Mouse (Mus musculus): ENCODE results near the gene BC016579. TPM values are rescaled to one million over a fixed set of nuclear protein-coding genes. Genes with fewer than 3 reads are reported as not detected.

The BC016579 gene
- polyA plus RNA-seq, 1 experiment from 2014 or later, result not detected

DNA sequence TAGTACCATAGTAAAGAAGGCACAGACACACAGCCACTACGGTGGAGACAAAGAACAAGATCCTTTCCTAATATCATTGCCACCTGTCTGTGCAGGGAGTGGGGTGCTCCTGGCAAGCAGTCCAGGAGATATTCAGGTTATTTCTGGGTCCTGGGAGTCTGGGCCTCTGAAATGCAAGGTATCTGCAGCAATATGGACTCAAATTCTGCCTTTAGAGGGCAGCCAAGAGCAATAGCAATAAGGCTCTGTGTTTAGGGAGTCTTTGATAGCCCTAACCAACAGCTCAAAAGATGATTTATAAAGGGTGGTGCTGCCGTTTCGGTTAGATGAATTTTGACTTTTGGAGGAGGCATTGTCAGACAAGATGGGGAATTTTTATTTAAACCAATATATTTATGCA is 44.6 kb downstream of the BC016579 start:
- 87% methylated on average over 3 of the region's 3 CpGs for WGBS
- Histone ChIP-seq H3K36me3 (ENCODE audit: control insufficient read depth, insufficient read depth, low read length) (no peaks in the 10 kb centered on the region), H3K4me3 (ENCODE audit: low read depth, low read length) (no peak overlapping the region), H3K27me3 (ENCODE audit: control insufficient read depth, insufficient read depth, low read depth, low read length) (no peaks in the 10 kb centered on the region; the same call in 1 of the 2 replicates), H3K27ac (ENCODE audit: low read length) (no peak overlapping the region), H3K9me3 (replicated peaks; ENCODE audit: control insufficient read depth, low read length, poor library complexity, severe bottlenecking) (no peaks in the 10 kb centered on the region), H3K4me2 (ENCODE audit: low read length) (no peak overlapping the region), H3K9ac (ENCODE audit: low read depth, low read length) (no peak overlapping the region), H3K4me1 (ENCODE audit: control insufficient read depth, insufficient read depth, low read length) (0 out of 2 replicates have a peak, but pooled peaks cover 2% of the 10 kb centered on the region)
- 0 out of 2 replicates have a peak, but pooled peaks have one; percentile 23 for ATAC-seq

DNA sequence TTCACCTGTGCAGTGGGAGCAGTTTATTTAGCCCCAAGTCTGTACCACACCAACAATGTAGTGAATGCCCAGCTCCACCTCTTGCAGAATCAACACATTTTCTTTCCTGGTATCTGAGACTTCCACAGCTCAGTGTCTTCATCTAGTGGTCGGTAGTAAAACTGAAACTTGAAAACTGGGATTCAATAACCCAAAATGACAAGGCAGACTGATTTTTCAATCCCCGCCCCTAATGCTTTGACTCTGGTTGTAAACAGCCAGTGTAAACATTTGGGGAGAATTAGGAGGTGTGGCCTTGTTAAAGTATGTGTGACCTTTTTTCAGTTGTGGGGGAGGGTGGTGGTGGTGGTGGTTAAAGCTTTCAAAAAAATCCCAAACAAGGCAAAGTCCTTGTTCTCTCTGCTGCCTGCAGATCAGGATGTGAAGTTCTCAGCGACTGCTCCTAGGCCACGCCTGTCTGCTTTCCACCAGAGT is 45.4 kb downstream of the BC016579 start:
- no peaks in the 10 kb centered on the region for H3K36me3 ChIP-seq (ENCODE audit: control insufficient read depth, insufficient read depth, low read length)
- H3K27me3 ChIP-seq (ENCODE audit: control insufficient read depth, insufficient read depth, low read depth, low read length), result no peaks in the 10 kb centered on the region; the same call in 1 of the 2 replicates
- 0 out of 2 replicates have a peak, but pooled peaks cover 2% of the 10 kb centered on the region for H3K4me1 ChIP-seq (ENCODE audit: control insufficient read depth, insufficient read depth, low read length)
- no peaks in the 10 kb centered on the region for H3K9me3 ChIP-seq (replicated peaks; ENCODE audit: control insufficient read depth, low read length, poor library complexity, severe bottlenecking)
- H3K9ac ChIP-seq (ENCODE audit: low read depth, low read length), result no peak overlapping the region
- H3K4me2 ChIP-seq (ENCODE audit: low read length), result no peak overlapping the region
- ATAC-seq, result peak; percentile 68
- H3K27ac ChIP-seq (ENCODE audit: low read length), result no peak overlapping the region
- H3K4me3 ChIP-seq (ENCODE audit: low read depth, low read length), result no peak overlapping the region
- 59% methylated on average over 4 of the region's 4 CpGs for WGBS

DNA sequence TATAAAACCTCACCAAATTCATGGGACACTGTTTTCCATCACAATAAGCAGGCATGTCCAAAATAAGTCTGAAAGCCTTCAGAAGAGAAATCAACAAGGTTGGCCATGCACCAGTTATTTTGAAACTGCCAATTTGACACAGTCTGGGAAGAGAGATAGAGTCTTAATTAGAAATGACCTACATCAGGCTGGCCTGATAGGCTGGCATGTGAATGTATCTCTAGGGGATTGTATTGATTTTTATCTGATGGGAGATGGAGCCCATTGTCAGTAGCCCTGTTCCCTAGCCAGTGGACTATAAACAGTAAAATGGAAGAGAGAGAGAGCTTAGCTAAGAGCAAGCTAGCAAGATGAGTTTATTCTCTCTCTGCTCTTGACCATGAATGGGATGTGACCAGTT is 58.4 kb downstream of the BC016579 start:
- Histone ChIP-seq H3K9me3 (replicated peaks; ENCODE audit: control insufficient read depth, low read length, poor library complexity, severe bottlenecking) (no peaks in the 10 kb centered on the region), H3K36me3 (ENCODE audit: control insufficient read depth, insufficient read depth, low read length) (no peaks in the 10 kb centered on the region), H3K4me2 (ENCODE audit: low read length) (no peak overlapping the region), H3K4me3 (ENCODE audit: low read depth, low read length) (no peak overlapping the region), H3K9ac (ENCODE audit: low read depth, low read length) (no peak overlapping the region), H3K4me1 (ENCODE audit: control insufficient read depth, insufficient read depth, low read length) (no peaks in the 10 kb centered on the region; the same call in 1 of the 2 replicates), H3K27me3 (ENCODE audit: control insufficient read depth, insufficient read depth, low read depth, low read length) (no peaks in the 10 kb centered on the region), H3K27ac (ENCODE audit: low read length) (no peak overlapping the region)
- ATAC-seq, result no peak

DNA sequence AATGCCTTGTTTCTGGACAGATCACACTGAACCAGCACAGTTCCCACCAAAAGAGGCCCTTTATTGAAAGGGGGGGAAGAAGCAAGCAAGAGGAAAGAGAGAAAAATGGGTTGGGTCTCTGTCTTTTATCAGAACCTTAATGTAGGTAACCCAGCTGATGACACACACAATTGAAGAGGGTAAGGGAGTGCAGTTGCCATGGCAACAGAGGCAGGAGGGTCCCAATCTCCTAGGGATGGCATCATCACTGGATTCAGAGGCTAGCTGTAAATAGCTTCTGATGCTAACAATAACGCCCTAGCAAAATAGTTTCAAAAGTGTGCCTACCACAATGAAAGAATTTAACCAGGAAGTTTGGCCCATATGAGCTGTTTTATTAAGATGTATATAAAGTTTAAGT is 60.2 kb downstream of the BC016579 start:
- Histone ChIP-seq H3K4me3 (ENCODE audit: low read depth, low read length) (no peak overlapping the region), H3K27ac (ENCODE audit: low read length) (peak overlapping the region; percentile 1; the same call in 1 of the 2 replicates), H3K27me3 (ENCODE audit: control insufficient read depth, insufficient read depth, low read depth, low read length) (no peaks in the 10 kb centered on the region), H3K4me2 (ENCODE audit: low read length) (no peak overlapping the region), H3K9ac (ENCODE audit: low read depth, low read length) (no peak overlapping the region), H3K9me3 (replicated peaks; ENCODE audit: control insufficient read depth, low read length, poor library complexity, severe bottlenecking) (no peaks in the 10 kb centered on the region), H3K36me3 (ENCODE audit: control insufficient read depth, insufficient read depth, low read length) (no peaks in the 10 kb centered on the region), H3K4me1 (ENCODE audit: control insufficient read depth, insufficient read depth, low read length) (no peaks in the 10 kb centered on the region; the same call in 1 of the 2 replicates)
- ATAC-seq, result peak; percentile 86; the same call in 1 of the 2 replicates
- 38% methylated on average over 1 of the region's 1 CpGs for WGBS

DNA sequence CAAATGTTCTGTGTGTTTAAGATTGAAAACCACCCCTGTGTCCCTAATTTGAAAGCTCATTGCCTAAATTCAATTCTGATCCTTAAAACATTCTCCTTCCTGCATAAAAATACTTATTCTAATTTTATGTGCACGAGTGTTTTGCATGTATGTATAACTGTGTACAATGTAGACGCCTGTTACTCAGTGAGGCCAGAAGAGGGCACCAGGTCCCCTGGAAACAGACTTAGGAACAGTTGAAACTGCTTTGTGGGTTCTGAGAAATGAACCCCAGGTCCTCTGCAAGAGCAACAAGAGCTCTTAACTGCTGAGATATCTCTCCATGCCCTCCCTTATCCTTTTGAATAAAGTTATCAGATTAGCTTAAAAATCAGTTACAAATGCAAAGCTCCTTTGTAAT is 71.4 kb downstream of the BC016579 start:
- Histone ChIP-seq H3K27me3 (ENCODE audit: control insufficient read depth, insufficient read depth, low read depth, low read length) (no peaks in the 10 kb centered on the region), H3K4me3 (ENCODE audit: low read depth, low read length) (no peak overlapping the region), H3K36me3 (ENCODE audit: control insufficient read depth, insufficient read depth, low read length) (no peaks in the 10 kb centered on the region), H3K4me1 (ENCODE audit: control insufficient read depth, insufficient read depth, low read length) (no peaks in the 10 kb centered on the region), H3K27ac (ENCODE audit: low read length) (no peak overlapping the region), H3K9me3 (replicated peaks; ENCODE audit: control insufficient read depth, low read length, poor library complexity, severe bottlenecking) (no peaks in the 10 kb centered on the region), H3K9ac (ENCODE audit: low read depth, low read length) (no peak overlapping the region), H3K4me2 (ENCODE audit: low read length) (no peak overlapping the region)
- WGBS, result 25% methylated on average over 2 of the region's 2 CpGs
- no peak for ATAC-seq

DNA sequence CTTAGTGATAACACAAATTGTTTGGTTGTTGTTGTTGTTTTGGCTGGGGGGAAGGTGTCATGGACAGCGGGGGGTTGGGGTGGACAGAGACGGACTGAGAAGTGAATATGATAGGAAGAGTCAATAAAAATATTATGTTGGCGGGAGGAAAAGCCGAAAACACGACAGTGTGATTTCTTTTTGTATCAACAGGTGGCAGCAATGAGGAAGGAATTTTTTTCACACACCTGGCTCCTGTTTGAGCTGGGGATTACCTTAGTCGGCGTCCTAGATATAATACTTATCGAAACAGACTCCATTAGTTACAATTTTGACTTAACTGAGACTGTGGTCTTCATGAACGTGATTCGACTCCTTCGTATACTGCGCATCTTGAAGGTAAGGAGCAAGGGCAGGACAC is 74.0 kb downstream of the BC016579 start:
- H3K4me3 ChIP-seq (ENCODE audit: low read depth, low read length), result no peak overlapping the region
- no peak overlapping the region for H3K4me2 ChIP-seq (ENCODE audit: low read length)
- 68% methylated on average over 12 of the region's 12 CpGs for WGBS
- ATAC-seq, result no peak
- H3K27ac ChIP-seq (ENCODE audit: low read length), result no peak overlapping the region
- no peaks in the 10 kb centered on the region for H3K4me1 ChIP-seq (ENCODE audit: control insufficient read depth, insufficient read depth, low read length)
- no peaks in the 10 kb centered on the region for H3K9me3 ChIP-seq (replicated peaks; ENCODE audit: control insufficient read depth, low read length, poor library complexity, severe bottlenecking)
- no peaks in the 10 kb centered on the region for H3K27me3 ChIP-seq (ENCODE audit: control insufficient read depth, insufficient read depth, low read depth, low read length)
- no peaks in the 10 kb centered on the region for H3K36me3 ChIP-seq (ENCODE audit: control insufficient read depth, insufficient read depth, low read length)
- no peak overlapping the region for H3K9ac ChIP-seq (ENCODE audit: low read depth, low read length)

Other genes starting within 250 kb of the BC016579 start
- 411 and 438 TPM in 2 replicates for gene Cd200, start 245.0 kb downstream of the BC016579 start, polyA plus RNA-seq (2015; fragmentation: Nextera tagmentation; extraction: Ambion mirVana)
- not detected in 2 replicates for gene Gm609, start 161.1 kb downstream of the BC016579 start, polyA plus RNA-seq (2015; fragmentation: Nextera tagmentation; extraction: Ambion mirVana)
- not detected in 2 replicates for gene Gm17783, start 122.0 kb downstream of the BC016579 start, polyA plus RNA-seq (2015; fragmentation: Nextera tagmentation; extraction: Ambion mirVana)
- not detected in 2 replicates for gene Slc9c1, start 118.8 kb downstream of the BC016579 start, polyA plus RNA-seq (2015; fragmentation: Nextera tagmentation; extraction: Ambion mirVana)
- not detected in 2 replicates for gene Gcsam, start 43.7 kb downstream of the BC016579 start, polyA plus RNA-seq (2015; fragmentation: Nextera tagmentation; extraction: Ambion mirVana)
- gene Tmprss7, start 39.6 kb upstream of the BC016579 start, polyA plus RNA-seq (2015; fragmentation: Nextera tagmentation; extraction: Ambion mirVana), result 0.75 and 0.93 TPM in 2 replicates
- gene Tagln3, start 70.5 kb upstream of the BC016579 start, polyA plus RNA-seq (2015; fragmentation: Nextera tagmentation; extraction: Ambion mirVana), result 337 and 369 TPM in 2 replicates
- gene Abhd10, start 88.9 kb upstream of the BC016579 start, polyA plus RNA-seq (2015; fragmentation: Nextera tagmentation; extraction: Ambion mirVana), result 42.3 and 42.6 TPM in 2 replicates